Mouse (Mus musculus) MEL (cell line): ENCODE data around the gene Gm26741. TPM values are rescaled to one million over a fixed set of nuclear protein-coding genes. Genes with fewer than 3 reads are reported as not detected.
"Not testable (repeated sequence)": the region's sequence is repeated elsewhere in the genome, so short reads cannot be mapped to it uniquely, and the experiment has no call there.

Source experiments
- DNase-seq: peaks from one replicate; pipeline ENCODE4 v3.0.0; 2011; ENCODE audit warnings: low read depth, low spot score
- H3K27ac ChIP-seq: 2 replicates; pipeline ENCODE4 v1.5.1; 2012; ENCODE audit warnings: low read depth, mild to moderate bottlenecking, control low read depth, low read length, moderate library complexity; ENCODE audit not compliant: control insufficient read depth
- H3K27me3 ChIP-seq, 2 experiments: fragments of 150-350 bp in 1 of 2; sonication (generic) in 1 of 2; 2 replicates each; pipeline ENCODE4 v1.6.1; 2012; ENCODE audit warnings: low read length in 2 of 2, mild to moderate bottlenecking in 2 of 2, improper control_type of control experiment in 1 of 2, moderate library complexity in 1 of 2; ENCODE audit not compliant: insufficient read depth in 2 of 2, control insufficient read depth in 1 of 2
- H3K36me3 ChIP-seq, 2 experiments: 2 replicates each; pipeline ENCODE4 v1.6.1; 2012 to 2014; ENCODE audit warnings: low read length in 2 of 2, improper control_type of control experiment in 1 of 2, inconsistent platforms in 1 of 2, mild to moderate bottlenecking in 1 of 2; ENCODE audit not compliant: insufficient read depth in 2 of 2, control insufficient read depth in 1 of 2
- H3K4me1 ChIP-seq, 2 experiments: fragments of 150-350 bp in 1 of 2; sonication (generic) in 1 of 2; 2 replicates each; pipeline ENCODE4 v1.6.1; 2012; ENCODE audit warnings: low read length in 2 of 2, improper control_type of control experiment in 1 of 2, mild to moderate bottlenecking in 1 of 2; ENCODE audit not compliant: insufficient read depth in 2 of 2, control insufficient read depth in 1 of 2
- H3K4me3 ChIP-seq, 2 experiments: fragments of 150-350 bp in 1 of 2; sonication (generic) in 1 of 2; 2 replicates each; pipeline ENCODE4 v1.5.1; 2012; ENCODE audit warnings: low read depth in 2 of 2, low read length in 2 of 2, mild to moderate bottlenecking in 2 of 2, moderate library complexity in 2 of 2, control low read depth in 1 of 2, improper control_type of control experiment in 1 of 2; ENCODE audit not compliant: control insufficient read depth in 1 of 2, insufficient read depth in 1 of 2
- H3K79me2 ChIP-seq: 2 replicates; pipeline ENCODE4 v1.6.1; 2012; ENCODE audit warnings: mild to moderate bottlenecking, low read length, moderate library complexity; ENCODE audit not compliant: control insufficient read depth, poor library complexity, insufficient read depth
- H3K9ac ChIP-seq: 2 replicates; pipeline ENCODE4 v1.6.1; 2012; ENCODE audit warnings: low read depth, mild to moderate bottlenecking, control low read depth, low read length, moderate library complexity; ENCODE audit not compliant: control insufficient read depth, poor library complexity, severe bottlenecking
- H3K9me3 ChIP-seq: fragments of 150-350 bp; sonication (generic); replicated peaks from 2 replicates; pipeline ENCODE4 v1.6.1; 2012; ENCODE audit warnings: mild to moderate bottlenecking, low read length, improper control_type of control experiment, moderate library complexity; ENCODE audit not compliant: insufficient read depth
- CHD1 ChIP-seq: IDR thresholded peaks from 2 replicates; pipeline ENCODE4 v1.6.1; 2012; ENCODE audit warnings: low read depth, mild to moderate bottlenecking, inconsistent platforms, low read length, improper control_type of control experiment
- CTCF ChIP-seq, 3 experiments: IDR thresholded peaks in 2 of 3; conservative IDR thresholded peaks in 1 of 3; 2 replicates each; pipeline ENCODE4 v1.5.1; 2011 to 2012; ENCODE audit warnings: low read length in 3 of 3, low read depth in 2 of 3, mild to moderate bottlenecking in 2 of 3, improper control_type of control experiment in 1 of 3, inconsistent platforms in 1 of 3, mixed read lengths in 1 of 3, moderate library complexity in 1 of 3; ENCODE audit not compliant: control insufficient read depth in 1 of 3, insufficient read depth in 1 of 3, poor library complexity in 1 of 3, severe bottlenecking in 1 of 3
- MYC ChIP-seq: IDR thresholded peaks from 2 replicates; pipeline ENCODE4 v1.6.1; 2011; ENCODE audit warnings: low read depth, mild to moderate bottlenecking, low read length, improper control_type of control experiment, moderate library complexity
- RAD21 ChIP-seq: IDR thresholded peaks from 2 replicates; pipeline ENCODE4 v1.6.1; 2011; ENCODE audit warnings: mild to moderate bottlenecking, low read depth, low read length, improper control_type of control experiment
- SMC3 ChIP-seq: IDR thresholded peaks from 2 replicates; pipeline ENCODE4 v1.6.1; 2011; ENCODE audit warnings: low read depth, low read length, improper control_type of control experiment
- TBP ChIP-seq: IDR thresholded peaks from 2 replicates; pipeline ENCODE4 v1.8.0; 2011; ENCODE audit warnings: low read depth, low read length, improper control_type of control experiment
- TCF12 ChIP-seq: IDR thresholded peaks from 2 replicates; pipeline ENCODE4 v1.6.1; 2014; ENCODE audit warnings: low read depth, mild to moderate bottlenecking, inconsistent platforms, low read length, improper control_type of control experiment, moderate library complexity
- ZC3H11A ChIP-seq: IDR thresholded peaks from 2 replicates; pipeline ENCODE4 v1.6.1; 2012; ENCODE audit warnings: low read depth, mild to moderate bottlenecking, inconsistent platforms, low read length, improper control_type of control experiment
- ZKSCAN1 ChIP-seq: IDR thresholded peaks from 2 replicates; pipeline ENCODE4 v1.6.1; 2012; ENCODE audit warnings: low read depth, mild to moderate bottlenecking, inconsistent platforms, low read length, improper control_type of control experiment, moderate library complexity
- polyA plus RNA-seq, 2 experiments: library from polyadenylated mRNA; stranded (reverse) in 1 of 2; unstranded in 1 of 2; fragments of >175 nt in 1 of 2; fragments of >200 nt in 1 of 2; gene quantifications; 2 replicates each; pipeline versions ENCODE4 v1.2.1 to v1.2.4; 2012; ENCODE audit warnings: low replicate concordance in 2 of 2, low read depth in 1 of 2; ENCODE audit not compliant: insufficient read length in 2 of 2, insufficient read depth in 1 of 2, missing spikeins in 1 of 2
- total RNA-seq: library from RNA; depleted of rRNA; stranded (reverse); fragments of 300-350 nt; gene quantifications from 2 replicates; pipeline ENCODE4 v1.2.3, GENCODE M21; 2012

Gene Gm26741
- total and polyA plus RNA-seq, 3 experiments, result not detected

- H3K9me3 ChIP-seq, result no peaks in the 10 kb centered on the region
- H3K36me3 ChIP-seq, result no peaks in the 10 kb centered on the region
- H3K79me2 ChIP-seq, result no peaks in the 10 kb centered on the region
- H3K27me3 ChIP-seq, result no peaks in the 10 kb centered on the region
- no peak overlapping the region for H3K9ac ChIP-seq
- no peak overlapping the region for H3K4me3 ChIP-seq
- 0 out of 2 replicates have a peak, but pooled peaks have one; percentile 53 for TF ChIP-seq TBP
- TF ChIP-seq RAD21, result no peak
- no peak overlapping the region for H3K27ac ChIP-seq
- no peak for DNase-seq
- H3K4me1 ChIP-seq, result no peaks in the 10 kb centered on the region
These were observed 36.6 kb upstream of the Gm26741 start for GRCm38 (mm10) chr10:52321918-52322317.

GRCm38 (mm10) chr10:52331007-52331406, 27.6 kb upstream of the Gm26741 start:
- peak; percentile 64 for DNase-seq
- TF ChIP-seq CTCF (IDR thresholded peaks at IDR 0.05 in 2 of 3, conservative IDR thresholded peaks at IDR 0.05 in 1 of 3; ENCODE audit: control insufficient read depth in 1 of 3, insufficient read depth in 1 of 3, low read depth in 2 of 3, low read length in 3 of 3, poor library complexity in 1 of 3, severe bottlenecking in 1 of 3), result peak; percentile 30 to 84 (median 76); a peak in 5 of 6 replicates
- peak; percentile 93 for TF ChIP-seq RAD21
- TF ChIP-seq ZC3H11A, result peak; percentile 85
- TF ChIP-seq ZKSCAN1, result no peak
- TF ChIP-seq SMC3, result peak; percentile 92
- TF ChIP-seq TCF12, result no peak
- no peak for TF ChIP-seq MYC

GRCm38 (mm10) chr10:52343324-52343723, 15.2 kb upstream of the Gm26741 start:
- H3K79me2 ChIP-seq, H3K4me3 ChIP-seq, H3K9me3 ChIP-seq, H3K27ac ChIP-seq, H3K9ac ChIP-seq, H3K27me3 ChIP-seq, H3K4me1 ChIP-seq, H3K36me3 ChIP-seq: not testable (repeated sequence)
- DNase-seq, result peak; percentile 13
- TF ChIP-seq SMC3 (0 out of 2 replicates have a peak, but pooled peaks have one; percentile 18), CTCF (IDR thresholded peaks at IDR 0.05 in 2 of 3, conservative IDR thresholded peaks at IDR 0.05 in 1 of 3; ENCODE audit: control insufficient read depth in 1 of 3, insufficient read depth in 1 of 3, low read depth in 2 of 3, low read length in 3 of 3, poor library complexity in 1 of 3, severe bottlenecking in 1 of 3) (0 out of 6 replicates have a peak, but pooled peaks of 1 of the 3 experiments have one; percentile 3)

More at GRCm38 (mm10) chr10:52331007-52331406, 27.6 kb upstream of the Gm26741 start:
- Histone ChIP-seq H3K4me1 (no peaks in the 10 kb centered on the region), H3K27me3 (no peaks in the 10 kb centered on the region), H3K9ac (no peak overlapping the region), H3K4me3 (no peak overlapping the region), H3K79me2 (no peaks in the 10 kb centered on the region), H3K27ac (no peak overlapping the region), H3K9me3 (no peaks in the 10 kb centered on the region), H3K36me3 (no peaks in the 10 kb centered on the region)

GRCm38 (mm10) chr10:52353184-52353583, 5.4 kb upstream of the Gm26741 start:
- Histone ChIP-seq H3K36me3 (peaks cover 0 to 17% of the 10 kb centered on the region in 2 experiments; a peak in 2 of 4 replicates), H3K9ac (no peak overlapping the region), H3K27ac (no peak overlapping the region), H3K79me2 (no peaks in the 10 kb centered on the region), H3K27me3 (no peaks in the 10 kb centered on the region), H3K9me3 (no peaks in the 10 kb centered on the region), H3K4me3 (no peak overlapping the region), H3K4me1 (no peaks in the 10 kb centered on the region)
- TF ChIP-seq SMC3 (peak; percentile 25; the same call in 1 of the 2 replicates), CHD1 (no peak), CTCF (IDR thresholded peaks at IDR 0.05 in 2 of 3, conservative IDR thresholded peaks at IDR 0.05 in 1 of 3; ENCODE audit: control insufficient read depth in 1 of 3, insufficient read depth in 1 of 3, low read depth in 2 of 3, low read length in 3 of 3, poor library complexity in 1 of 3, severe bottlenecking in 1 of 3) (peak in 2 of 3 experiments; percentile 21 to 41; a peak in 4 of 6 replicates)
- DNase-seq, result no peak
